Mouse (Mus musculus): ENCODE measurements around the gene Gm28374. TPM values are rescaled to one million over a fixed set of nuclear protein-coding genes. Genes with fewer than 3 reads are reported as not detected.

Gm28374 gene
- polyA plus RNA-seq, 1 experiment from 2014 or later, result 1.1 TPM

GRCm38 (mm10) chr19:6028991-6029390, 53.1 kb downstream of the Gm28374 start:
- no peak for ATAC-seq (ENCODE audit: low FRiP score)
- WGBS, result 86% methylated on average over 6 of the region's 6 CpGs

More at GRCm38 (mm10) chr19:6028991-6029390, 53.1 kb downstream of the Gm28374 start:
- H3K9ac ChIP-seq, result no peak overlapping the region
- H3K4me1 ChIP-seq (replicated peaks), result no peaks in the 10 kb centered on the region
- no peak overlapping the region for H3K4me3 ChIP-seq
- no peak overlapping the region for H3K27ac ChIP-seq
- no peaks in the 10 kb centered on the region for H3K36me3 ChIP-seq
- H3K27me3 ChIP-seq, result no peaks in the 10 kb centered on the region
- H3K4me2 ChIP-seq, result no peak overlapping the region
- no peaks in the 10 kb centered on the region for H3K9me3 ChIP-seq

Small RNAs within 50 kb of the gene (microRNA-seq; reads per million reads assigned to microRNA genes)
- gene Mir6988, result 1.4 reads per million

Other genes with a start within 250 kb of the Gm28374 start
- 17.5 and 19.3 TPM in 2 replicates for gene Frmd8, start 207.0 kb downstream of the Gm28374 start, polyA plus RNA-seq (2015; fragmentation: Nextera tagmentation; extraction: Ambion mirVana)
- gene Slc25a45, start 204.4 kb downstream of the Gm28374 start, polyA plus RNA-seq (2015; fragmentation: Nextera tagmentation; extraction: Ambion mirVana), result 2.6 and 2.8 TPM in 2 replicates
- gene Tigd3, start 188.1 kb downstream of the Gm28374 start, polyA plus RNA-seq (2015; fragmentation: Nextera tagmentation; extraction: Ambion mirVana), result 15.2 and 15.9 TPM in 2 replicates
- gene Dpf2, start 169.2 kb downstream of the Gm28374 start, polyA plus RNA-seq (2015; fragmentation: Nextera tagmentation; extraction: Ambion mirVana), result 128 and 137 TPM in 2 replicates
- gene Cdc42ep2, start 157.4 kb downstream of the Gm28374 start, polyA plus RNA-seq (2015; fragmentation: Nextera tagmentation; extraction: Ambion mirVana), result 11.5 and 12.4 TPM in 2 replicates
- 22.6 and 24.2 TPM in 2 replicates for gene Pola2, start 118.1 kb downstream of the Gm28374 start, polyA plus RNA-seq (2015; fragmentation: Nextera tagmentation; extraction: Ambion mirVana)
- gene Slc22a20, start 96.1 kb downstream of the Gm28374 start, polyA plus RNA-seq (2015; fragmentation: Nextera tagmentation; extraction: Ambion mirVana), result not detected in 2 replicates
- 3.3 and 4.7 TPM in 2 replicates for gene Capn1, start 66.4 kb downstream of the Gm28374 start, polyA plus RNA-seq (2015; fragmentation: Nextera tagmentation; extraction: Ambion mirVana)
- 30.6 and 33.0 TPM in 2 replicates for gene Syvn1, start 35.7 kb downstream of the Gm28374 start, polyA plus RNA-seq (2015; fragmentation: Nextera tagmentation; extraction: Ambion mirVana)
- gene Mrpl49, start 24.5 kb downstream of the Gm28374 start, polyA plus RNA-seq (2015; fragmentation: Nextera tagmentation; extraction: Ambion mirVana), result 64.6 and 68.9 TPM in 2 replicates
- gene Fau, start 24.4 kb downstream of the Gm28374 start, polyA plus RNA-seq (2015; fragmentation: Nextera tagmentation; extraction: Ambion mirVana), result 648 and 656 TPM in 2 replicates
- 30.7 and 34.7 TPM in 2 replicates for gene Znhit2, start 21.1 kb downstream of the Gm28374 start, polyA plus RNA-seq (2015; fragmentation: Nextera tagmentation; extraction: Ambion mirVana)
- 50.4 and 51.6 TPM in 2 replicates for gene Tm7sf2, start 13.9 kb downstream of the Gm28374 start, polyA plus RNA-seq (2015; fragmentation: Nextera tagmentation; extraction: Ambion mirVana)
- 81.8 and 85.5 TPM in 2 replicates for gene Vps51, start 5.0 kb downstream of the Gm28374 start, polyA plus RNA-seq (2015; fragmentation: Nextera tagmentation; extraction: Ambion mirVana)
- gene Tmem262, start 2.2 kb downstream of the Gm28374 start, polyA plus RNA-seq (2015; fragmentation: Nextera tagmentation; extraction: Ambion mirVana), result not detected in 2 replicates
- gene Zfpl1, start 2.7 kb upstream of the Gm28374 start, polyA plus RNA-seq (2015; fragmentation: Nextera tagmentation; extraction: Ambion mirVana), result 79.2 and 82.5 TPM in 2 replicates
- gene Cdca5, start 2.7 kb upstream of the Gm28374 start, polyA plus RNA-seq (2015; fragmentation: Nextera tagmentation; extraction: Ambion mirVana), result 8.2 and 9.2 TPM in 2 replicates
- not detected in 2 replicates for gene AC131692.1, start 12.2 kb upstream of the Gm28374 start, polyA plus RNA-seq (2015; fragmentation: Nextera tagmentation; extraction: Ambion mirVana)
- 0.27 and 0.30 TPM in 2 replicates for gene Naaladl1, start 23.5 kb upstream of the Gm28374 start, polyA plus RNA-seq (2015; fragmentation: Nextera tagmentation; extraction: Ambion mirVana)
- 43.0 and 43.6 TPM in 2 replicates for gene Sac3d1, start 36.4 kb upstream of the Gm28374 start, polyA plus RNA-seq (2015; fragmentation: Nextera tagmentation; extraction: Ambion mirVana)
- gene Snx15, start 46.0 kb upstream of the Gm28374 start, polyA plus RNA-seq (2015; fragmentation: Nextera tagmentation; extraction: Ambion mirVana), result 55.7 and 58.3 TPM in 2 replicates
- gene Batf2, start 58.7 kb upstream of the Gm28374 start, polyA plus RNA-seq (2015; fragmentation: Nextera tagmentation; extraction: Ambion mirVana), result not detected in 2 replicates
- 128 and 133 TPM in 2 replicates for gene Arl2, start 59.3 kb upstream of the Gm28374 start, polyA plus RNA-seq (2015; fragmentation: Nextera tagmentation; extraction: Ambion mirVana)
- gene Majin, start 102.1 kb upstream of the Gm28374 start, polyA plus RNA-seq (2015; fragmentation: Nextera tagmentation; extraction: Ambion mirVana), result not detected in 2 replicates
- gene Gpha2, start 144.1 kb upstream of the Gm28374 start, polyA plus RNA-seq (2015; fragmentation: Nextera tagmentation; extraction: Ambion mirVana), result 0.27 TPM in 1 of 2 replicates, not detected in the other
- gene Ppp2r5b, start 153.6 kb upstream of the Gm28374 start, polyA plus RNA-seq (2015; fragmentation: Nextera tagmentation; extraction: Ambion mirVana), result 93.8 and 98.3 TPM in 2 replicates
- 11.6 and 11.7 TPM in 2 replicates for gene Atg2a, start 159.4 kb upstream of the Gm28374 start, polyA plus RNA-seq (2015; fragmentation: Nextera tagmentation; extraction: Ambion mirVana)
- gene Ehd1, start 194.5 kb upstream of the Gm28374 start, polyA plus RNA-seq (2015; fragmentation: Nextera tagmentation; extraction: Ambion mirVana), result 86.8 and 96.4 TPM in 2 replicates
- 0.42 and 0.48 TPM in 2 replicates for gene Cdc42bpg, start 224.2 kb upstream of the Gm28374 start, polyA plus RNA-seq (2015; fragmentation: Nextera tagmentation; extraction: Ambion mirVana)